Mouse (Mus musculus) spleen, adult 18-20 months (tissue): ENCODE data around the gene Nkd2.

ENCODE experiments used
- DNase-seq, 2 experiments: peaks; one replicate each; pipeline ENCODE4 v3.0.0; 2022; ENCODE audit warnings: mixed read lengths in 2 of 2

Gene Nkd2

DNA sequence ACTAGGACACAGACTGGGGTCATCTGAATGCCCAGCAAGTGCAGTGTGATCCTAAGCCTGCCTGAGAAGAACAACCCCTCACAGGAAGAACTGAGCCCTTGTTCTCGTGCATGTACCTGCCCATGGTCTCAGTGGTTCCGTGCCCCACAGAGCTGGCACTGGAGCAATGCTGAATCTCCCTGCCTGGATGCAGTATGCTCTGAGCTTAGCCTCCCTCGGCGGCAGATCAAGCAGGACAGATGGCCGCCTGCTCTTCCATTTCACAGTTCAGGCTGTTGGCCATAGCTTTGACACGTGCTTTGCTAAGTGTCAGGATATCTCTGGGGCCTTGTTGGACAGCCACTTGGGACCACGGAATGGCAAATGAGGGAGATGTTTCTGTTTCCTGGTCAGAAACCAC lies 33.2 kb downstream of the Nkd2 start:
- no peak for DNase-seq

DNA sequence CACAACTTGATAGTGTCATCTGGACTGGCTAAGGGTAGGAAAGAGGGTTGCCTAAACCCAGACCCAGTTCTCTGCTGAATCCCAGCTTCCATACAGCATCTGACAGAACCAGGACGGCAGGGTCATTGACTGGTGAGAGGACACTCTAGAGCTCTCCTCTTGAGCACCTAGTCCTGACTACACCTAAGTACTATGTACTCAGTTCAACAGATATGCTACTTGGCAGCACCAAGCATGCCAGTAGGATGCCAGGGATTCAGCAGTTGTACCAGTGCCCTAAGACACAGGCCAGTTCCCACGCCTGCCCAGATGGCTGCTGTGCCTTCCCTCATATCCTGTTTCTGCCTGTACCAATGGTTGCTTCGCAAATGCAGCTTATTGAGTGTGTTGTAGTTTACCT lies 34.5 kb downstream of the Nkd2 start:
- no peak for DNase-seq

DNA sequence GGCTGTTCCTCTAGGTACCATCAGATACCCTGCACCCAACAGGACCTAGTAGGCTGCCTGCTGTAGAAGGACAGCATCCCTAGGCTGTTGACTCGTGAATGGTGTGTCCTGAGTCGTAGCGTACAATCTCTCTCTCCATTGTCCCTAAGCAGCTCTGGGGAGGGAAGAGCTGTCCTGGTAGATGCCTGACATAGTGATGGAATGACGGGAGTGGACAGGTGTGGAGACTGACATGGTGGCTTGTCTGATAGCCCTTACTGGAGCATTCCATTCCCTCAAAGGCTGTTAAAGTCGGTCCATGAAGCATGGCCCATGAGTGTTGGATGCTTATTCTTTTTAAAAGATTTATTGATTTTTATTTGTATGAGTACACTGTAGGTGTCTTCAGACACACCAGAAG lies 42.5 kb downstream of the Nkd2 start:
- no peak for DNase-seq

DNA sequence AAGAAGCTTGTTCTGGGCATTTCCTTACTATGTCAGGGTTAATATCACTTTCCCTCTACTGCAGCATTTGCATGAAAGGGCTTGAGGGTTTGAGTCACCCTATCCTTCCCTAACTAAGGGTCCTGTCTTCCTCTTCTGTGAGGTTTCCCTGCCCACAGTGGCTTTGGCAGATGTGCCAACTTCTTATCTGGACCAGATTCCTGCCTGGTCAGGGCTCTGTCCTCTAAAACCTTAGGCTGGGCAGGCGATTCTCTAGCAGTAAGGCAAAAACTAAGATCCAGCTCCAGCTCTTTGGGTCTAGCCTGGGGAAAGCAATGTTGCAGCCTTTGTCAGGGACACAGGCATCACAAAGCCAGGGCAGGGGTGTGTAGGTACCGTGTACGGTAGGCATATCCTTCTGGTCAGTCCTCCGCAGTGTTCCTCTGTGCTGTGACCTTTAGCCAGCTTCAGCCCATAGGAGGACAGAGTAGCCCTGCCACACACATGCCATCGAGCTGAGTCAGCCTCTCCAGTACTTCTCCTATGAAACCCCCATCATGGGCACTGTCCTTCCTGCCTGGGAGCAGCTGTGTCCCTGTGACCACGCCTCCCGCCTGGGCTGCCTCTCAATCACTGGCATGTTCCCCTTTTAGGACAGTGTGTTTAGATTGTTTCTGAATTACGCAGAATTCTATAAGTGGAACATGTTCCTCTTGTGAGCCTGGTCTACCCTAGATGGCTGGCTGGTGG lies 43.8 kb downstream of the Nkd2 start:
- DNase-seq, result peak; percentile 19 to 20

DNA sequence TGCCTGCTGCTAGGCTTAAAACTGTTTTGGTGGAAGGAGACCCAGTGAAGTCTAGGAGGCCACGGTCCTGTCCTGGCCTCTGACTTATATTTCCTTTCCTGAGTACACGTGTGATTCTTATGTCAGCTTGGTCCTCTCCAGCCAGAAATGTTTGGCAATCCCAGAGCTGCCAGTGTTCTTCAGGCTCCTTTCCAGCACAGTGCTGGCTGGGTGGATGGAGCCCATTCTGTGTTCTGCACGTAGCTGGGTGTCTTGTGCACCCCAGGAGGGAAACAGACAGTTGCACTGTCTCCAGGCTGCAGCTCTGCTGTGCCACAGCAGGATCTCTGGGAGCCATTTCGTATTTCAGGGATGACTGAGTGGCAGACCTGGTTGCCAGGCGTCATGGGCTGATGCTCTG lies 48.3 kb downstream of the Nkd2 start:
- DNase-seq, result no peak

DNA sequence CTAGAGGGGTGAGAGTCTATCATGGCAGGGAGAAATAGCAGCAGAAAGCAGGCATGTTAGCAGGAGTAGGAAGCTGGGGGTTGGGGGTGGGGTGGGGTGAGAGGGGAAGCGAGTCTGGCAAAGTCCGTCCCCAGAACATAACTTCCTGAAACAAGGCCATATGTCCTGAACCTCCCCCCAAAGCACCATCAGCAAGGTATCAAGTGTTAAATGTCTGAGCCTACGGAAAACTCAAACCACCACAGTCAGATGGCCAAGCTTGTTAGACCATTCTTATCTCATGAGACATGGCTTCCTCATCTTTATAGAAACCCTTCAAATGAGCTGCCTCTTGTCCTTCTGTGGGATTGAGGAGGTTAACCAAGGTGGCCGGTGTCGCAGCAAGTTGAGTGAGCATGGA lies 54.3 kb downstream of the Nkd2 start:
- DNase-seq, result no peak

DNA sequence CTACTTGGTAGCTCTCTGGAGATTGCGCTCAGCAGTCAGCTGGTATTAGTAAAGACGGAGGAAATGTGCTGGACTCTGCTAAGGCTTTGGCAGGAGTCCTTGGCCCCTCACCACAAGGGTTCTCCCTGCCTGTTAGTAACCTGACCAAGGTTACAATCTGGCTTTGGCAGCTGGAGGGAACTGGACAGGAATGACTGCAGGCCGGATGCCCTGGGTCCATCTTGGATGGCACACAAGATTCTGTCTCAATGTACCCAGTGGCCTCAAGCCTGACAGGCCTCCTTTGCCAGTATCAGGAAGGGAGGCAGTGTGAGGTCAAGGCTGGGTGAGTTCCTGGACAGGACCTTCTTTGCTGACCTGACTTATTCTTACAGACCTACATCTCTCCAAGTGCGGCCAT lies 55.3 kb downstream of the Nkd2 start:
- DNase-seq, result no peak

DNA sequence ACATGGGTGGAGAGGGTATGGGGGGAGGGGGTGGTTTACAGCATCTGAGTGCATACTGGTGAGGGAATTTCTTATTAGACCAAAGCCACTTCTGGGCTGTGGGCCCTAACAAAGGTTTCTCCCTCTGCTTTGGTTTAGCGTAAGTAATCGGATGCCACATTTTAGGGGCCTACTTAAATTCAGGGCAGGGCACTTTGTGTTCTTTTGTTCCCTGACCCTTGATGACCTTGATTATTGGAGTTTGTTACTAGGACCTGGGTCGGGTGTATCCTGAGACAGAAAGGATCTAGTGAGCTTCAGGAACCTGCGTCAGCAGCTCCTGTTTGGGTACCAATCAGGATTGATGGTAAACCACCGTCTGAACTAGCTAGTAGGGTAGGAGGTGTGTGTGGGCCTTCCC lies 64.9 kb downstream of the Nkd2 start:
- no peak for DNase-seq

DNA sequence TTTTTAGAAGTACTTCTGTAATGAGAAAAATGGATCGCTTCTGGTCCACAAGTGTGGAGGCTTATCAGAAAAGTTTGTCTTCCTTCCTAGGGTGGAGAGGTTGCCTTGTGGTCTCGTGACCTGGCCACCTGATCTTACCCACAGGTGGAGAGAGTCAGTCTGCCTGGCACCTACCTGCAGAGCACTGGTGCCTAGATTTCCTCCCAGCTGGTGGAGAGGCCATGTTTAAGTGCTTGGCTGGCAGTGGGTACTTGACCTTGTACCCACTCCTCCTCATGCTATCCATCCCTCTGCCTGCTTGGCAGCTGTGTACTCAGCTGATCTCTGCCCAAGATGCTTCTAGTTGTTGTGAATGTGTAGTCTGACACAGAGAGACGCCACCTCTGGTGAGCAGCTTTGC lies 69.9 kb downstream of the Nkd2 start:
- no peak for DNase-seq

DNA sequence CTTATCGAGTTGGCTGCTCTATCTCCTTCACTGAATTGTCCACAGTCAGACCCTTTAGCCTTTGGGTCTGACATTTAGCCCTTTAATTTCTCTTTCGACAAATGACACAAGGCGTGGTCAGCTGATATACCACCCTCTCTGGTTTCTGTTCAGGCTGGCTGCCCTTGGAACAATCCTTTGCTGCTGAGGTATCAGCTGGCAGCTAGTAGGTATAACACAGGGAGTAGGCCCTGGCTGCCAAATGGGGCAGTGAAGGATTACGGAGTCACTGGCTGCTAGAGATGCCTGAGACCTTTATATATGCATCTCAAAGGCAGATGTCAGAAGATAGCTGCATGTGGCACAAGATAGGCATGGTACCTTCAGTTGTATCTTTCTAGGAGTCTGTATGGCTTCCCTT lies 71.6 kb downstream of the Nkd2 start:
- no peak for DNase-seq

DNA sequence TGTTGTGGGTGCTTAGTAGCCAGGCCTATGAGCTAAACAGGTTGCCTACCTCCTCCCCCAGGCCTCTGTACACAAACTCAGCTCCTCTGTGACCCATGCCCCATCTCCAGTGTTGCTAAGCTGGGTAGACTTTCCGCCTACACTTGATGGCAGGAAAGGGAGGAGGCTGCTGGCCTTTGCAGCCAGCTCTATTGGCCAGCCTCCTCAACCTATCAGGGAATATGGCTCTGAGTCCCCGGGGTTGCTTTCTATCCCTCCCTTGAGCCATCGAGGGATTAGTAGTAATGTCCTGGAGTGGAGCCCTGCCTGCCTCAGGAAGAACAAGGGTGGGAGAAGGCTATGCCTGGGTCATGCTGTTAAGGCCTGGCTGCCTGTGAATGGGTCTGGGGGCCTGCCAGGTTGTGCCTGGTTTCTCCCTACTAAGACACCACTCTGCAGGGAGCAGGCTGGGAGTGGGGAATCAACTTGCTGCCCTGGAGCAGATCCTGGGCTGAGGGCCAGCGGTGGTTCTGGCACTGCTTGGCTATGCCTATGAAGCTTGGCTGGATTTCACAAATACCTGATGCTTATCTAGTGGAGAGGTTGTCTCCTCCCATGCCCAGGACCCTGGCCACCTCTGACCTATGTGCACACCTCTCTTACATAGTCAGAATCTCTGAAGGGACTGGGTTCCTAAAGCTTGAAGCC lies 73.8 kb downstream of the Nkd2 start:
- DNase-seq, result no peak

DNA sequence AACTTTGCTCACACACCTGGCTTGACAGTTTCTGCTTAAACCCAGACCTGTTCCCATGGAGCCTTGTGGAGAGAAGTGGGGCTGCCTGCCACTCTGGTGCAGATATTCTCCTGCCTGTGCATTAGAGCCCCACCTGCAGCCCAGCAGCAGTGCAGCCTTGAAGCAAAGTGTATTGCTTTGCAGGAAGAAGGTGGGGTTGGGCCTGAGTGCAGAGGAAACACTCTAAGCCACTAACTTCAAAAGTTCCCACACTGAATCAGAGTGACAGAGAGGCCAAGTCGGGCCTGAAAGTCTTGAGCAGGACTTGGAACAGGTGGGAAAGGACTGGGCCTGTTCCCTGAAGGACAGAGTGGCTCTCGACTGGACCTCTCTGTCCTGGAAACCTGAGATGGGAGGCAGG lies 74.8 kb downstream of the Nkd2 start:
- no peak for DNase-seq

DNA sequence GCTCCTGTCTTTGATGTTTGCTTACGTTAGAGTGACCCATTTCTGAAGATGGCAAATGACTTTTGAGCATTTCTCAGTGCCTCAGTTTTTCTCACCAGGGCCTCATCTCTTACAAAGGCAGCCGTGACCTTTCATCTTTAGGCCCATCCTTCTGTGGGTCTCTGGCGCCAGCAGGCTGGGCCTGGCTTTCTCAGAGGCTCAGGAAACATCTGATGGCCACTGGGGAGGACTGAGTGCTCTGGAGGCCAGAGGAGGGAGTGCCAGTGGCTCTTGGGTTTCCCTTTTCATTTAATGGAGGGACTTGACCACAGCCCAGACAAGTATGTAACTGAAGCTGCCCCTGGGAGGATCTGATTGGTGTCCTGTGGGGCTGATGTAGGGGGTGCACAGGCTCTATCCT lies 76.3 kb downstream of the Nkd2 start:
- DNase-seq, result no peak

DNA sequence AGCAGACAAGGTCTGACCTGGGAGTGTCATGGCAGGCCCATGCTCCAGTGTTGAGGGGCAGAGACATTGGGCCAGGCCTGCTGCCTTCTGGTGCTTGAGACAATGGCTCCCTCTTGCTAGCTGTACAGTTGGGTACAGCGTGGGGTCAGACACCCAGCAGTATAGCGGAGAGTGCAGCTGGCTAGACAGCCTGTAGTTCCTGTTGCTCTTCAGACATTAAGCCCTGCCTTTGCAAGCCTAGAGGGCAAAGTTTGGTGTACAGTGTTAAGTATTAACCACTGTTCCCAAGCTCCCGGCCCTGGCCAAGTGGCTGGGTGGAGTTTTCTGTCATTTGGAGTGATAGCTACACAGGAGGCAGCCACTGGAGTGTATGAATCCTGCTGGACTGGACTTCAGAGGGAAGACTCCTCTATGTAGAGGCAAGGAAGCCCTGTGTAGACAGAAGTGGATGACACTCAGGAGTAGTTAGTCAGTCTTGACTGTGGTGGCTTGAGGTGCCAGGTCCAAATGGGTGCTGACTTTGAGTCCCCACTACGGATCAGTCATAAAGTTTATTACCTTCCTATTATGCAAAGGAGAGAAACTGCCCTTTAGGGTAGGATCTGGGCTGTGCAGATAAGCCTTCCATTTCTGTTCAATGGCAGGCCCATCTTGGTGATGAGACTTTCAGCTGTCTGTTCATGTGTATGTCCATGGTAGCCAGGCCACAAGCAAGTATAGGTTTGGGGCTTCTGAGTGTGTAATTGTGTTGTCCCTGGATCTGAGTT lies 77.3 kb downstream of the Nkd2 start:
- no peak for DNase-seq
